Mouse (Mus musculus) ES-E14 (cell line): ENCODE results near the gene Lgals4. TPM values are rescaled to one million over a fixed set of nuclear protein-coding genes. Genes with fewer than 3 reads are reported as not detected.

Experiments used
- DNase-seq: peaks from one replicate; pipeline ENCODE4 v3.0.0-alpha.2; 2013; ENCODE audit warnings: low read depth, low spot score
- H3K27ac ChIP-seq: 2 replicates; pipeline ENCODE4 v1.5.1; 2012; ENCODE audit warnings: low read depth, mild to moderate bottlenecking, low read length, moderate library complexity, mixed read lengths; ENCODE audit not compliant: poor library complexity, insufficient read depth, severe bottlenecking
- H3K36me3 ChIP-seq: 2 replicates; pipeline ENCODE4 v1.6.1; 2012; ENCODE audit warnings: mild to moderate bottlenecking, low read length, moderate library complexity, mixed read lengths; ENCODE audit not compliant: control insufficient read depth, poor library complexity, insufficient read depth, severe bottlenecking
- H3K4me1 ChIP-seq, 2 experiments: fragments of 150-350 bp in 1 of 2; sonication (generic) in 1 of 2; 2 replicates each; pipeline ENCODE4 v1.6.1; 2012; ENCODE audit warnings: low read length in 2 of 2, mild to moderate bottlenecking in 1 of 2, mixed read lengths in 1 of 2; ENCODE audit not compliant: control insufficient read depth in 2 of 2, insufficient read depth in 2 of 2, poor library complexity in 1 of 2
- H3K4me3 ChIP-seq, 2 experiments: fragments of 150-350 bp in 1 of 2; sonication (generic) in 1 of 2; 2 replicates each; pipeline ENCODE4 v1.5.1; 2012; ENCODE audit warnings: low read length in 2 of 2, low read depth in 1 of 2, mild to moderate bottlenecking in 1 of 2, mixed read lengths in 1 of 2; ENCODE audit not compliant: insufficient read depth in 1 of 2, poor library complexity in 1 of 2, severe bottlenecking in 1 of 2
- H3K9ac ChIP-seq: 2 replicates; pipeline ENCODE4 v1.6.1; 2012; ENCODE audit warnings: low read depth, mild to moderate bottlenecking, low read length, mixed read lengths; ENCODE audit not compliant: poor library complexity, insufficient read depth, severe bottlenecking
- H3K9me3 ChIP-seq: fragments of 150-350 bp; sonication (generic); 2 replicates; pipeline ENCODE4 v1.6.1; 2012; ENCODE audit warnings: low read depth, mild to moderate bottlenecking, low read length; ENCODE audit not compliant: control insufficient read depth, insufficient read depth
- CHD2 ChIP-seq: IDR thresholded peaks from 2 replicates; pipeline ENCODE4 v1.6.1; 2014; ENCODE audit warnings: mild to moderate bottlenecking, low read depth, low read length, inconsistent platforms
- HCFC1 ChIP-seq: IDR thresholded peaks from 2 replicates; pipeline ENCODE4 v1.6.1; 2012; ENCODE audit warnings: low read length, inconsistent platforms, borderline replicate concordance; ENCODE audit not compliant: insufficient read depth
- MAFK ChIP-seq: IDR thresholded peaks from 2 replicates; pipeline ENCODE4 v1.6.1; 2014; ENCODE audit warnings: mild to moderate bottlenecking, low read depth, low read length, inconsistent platforms; ENCODE audit not compliant: insufficient read depth
- ZC3H11A ChIP-seq: IDR thresholded peaks from 2 replicates; pipeline ENCODE4 v1.6.1; 2012; ENCODE audit warnings: low read depth, mild to moderate bottlenecking, inconsistent platforms, low read length, borderline replicate concordance
- ZNF384 ChIP-seq: IDR thresholded peaks from 2 replicates; pipeline ENCODE4 v1.6.1; 2012; ENCODE audit warnings: low read depth, low read length, inconsistent platforms
- in situ Hi-C, 2 experiments: fragments of 600-800 bp; cut with MboI; formaldehyde crosslinking; loops; one replicate each; pipeline ENCODE4 v1.15.1; 2025; ENCODE audit warnings: low sequenced_read_pairs in 2 of 2, inconsistent platforms in 1 of 2; ENCODE audit not compliant: unreplicated experiment in 2 of 2
- total RNA-seq: library from RNA; depleted of rRNA; stranded (reverse); fragments of 300-350 nt; gene quantifications from 2 replicates; pipeline ENCODE4 v1.2.3, GENCODE M21; 2012

Gene Lgals4
- total RNA-seq, 1 experiment = 5.5 TPM

- Histone ChIP-seq H3K9me3 (no peaks in the 10 kb centered on the region), H3K4me1 (peaks cover 1 to 16% of the 10 kb centered on the region in 2 experiments; a peak in 2 of 4 replicates), H3K4me3 (peak overlapping the region; percentile 88 to 97), H3K9ac (peak overlapping the region; percentile 97), H3K36me3 (peaks cover 27% of the 10 kb centered on the region), H3K27ac (peak overlapping the region; percentile 98)
- DNase-seq = no peak
- in situ Hi-C loops = no loop called here
- TF ChIP-seq HCFC1 (0 out of 2 replicates have a peak, but pooled peaks have one; percentile 10), MAFK (no peak)
Observed at GRCm38 (mm10) chr7:28809401-28810089, 24.1 kb upstream of the Lgals4 start.

GRCm38 (mm10) chr7:28810107-28811066 lies 23.3 kb upstream of the Lgals4 start:
- DNase-seq = peak; percentile 100
- H3K9me3 ChIP-seq = no peaks in the 10 kb centered on the region
- peak overlapping the region; percentile 100 for H3K9ac ChIP-seq
- peak overlapping the region; percentile 88 to 97 for H3K4me3 ChIP-seq
- H3K27ac ChIP-seq = peak overlapping the region; percentile 99
- in situ Hi-C loops = no loop called here
- TF ChIP-seq ZC3H11A (no peak), MAFK (0 out of 2 replicates have a peak, but pooled peaks have one; percentile 1), CHD2 (peak; percentile 95), ZNF384 (no peak), HCFC1 (peak; percentile 14; the same call in 1 of the 2 replicates)
- peaks cover 1 to 16% of the 10 kb centered on the region in 2 experiments; a peak in 3 of 4 replicates for H3K4me1 ChIP-seq
- peaks cover 35% of the 10 kb centered on the region for H3K36me3 ChIP-seq

DNA sequence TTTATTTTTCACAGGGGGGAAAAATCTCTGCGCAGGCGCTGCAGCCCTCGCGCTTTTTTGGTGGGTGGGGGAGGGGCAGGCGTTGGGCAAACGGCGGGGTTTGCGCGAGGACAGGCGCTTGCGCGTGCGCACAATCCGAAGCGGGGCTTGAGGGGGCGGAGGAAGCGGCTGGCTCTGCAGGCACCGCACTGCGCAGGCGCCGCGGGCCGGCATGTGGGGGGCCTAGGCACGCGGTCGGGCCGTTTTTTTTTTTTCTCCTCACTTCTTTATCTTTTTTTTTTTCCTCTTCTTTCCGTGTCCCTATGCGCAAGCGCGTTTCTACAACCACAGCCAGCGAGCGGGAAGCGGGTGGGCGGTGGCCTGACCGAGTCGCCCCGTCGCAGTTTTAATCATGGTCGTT lies 22.4 kb upstream of the Lgals4 start:
- in situ Hi-C loops = no loop called here
- no peaks in the 10 kb centered on the region for H3K9me3 ChIP-seq
- DNase-seq = peak; percentile 84
- peaks cover 1 to 17% of the 10 kb centered on the region in 2 experiments; a peak in 3 of 4 replicates for H3K4me1 ChIP-seq
- no peak for TF ChIP-seq HCFC1
- peak; percentile 96 for TF ChIP-seq ZNF384
- TF ChIP-seq ZC3H11A = no peak
- peak overlapping the region; percentile 100 for H3K9ac ChIP-seq
- H3K27ac ChIP-seq = peak overlapping the region; percentile 99
- peaks cover 43% of the 10 kb centered on the region for H3K36me3 ChIP-seq
- peak overlapping the region; percentile 74 to 96 for H3K4me3 ChIP-seq

GRCm38 (mm10) chr7:28811640-28812275 lies 21.9 kb upstream of the Lgals4 start:
- in situ Hi-C loops = no loop called here
- peak overlapping the region; percentile 74 to 96 for H3K4me3 ChIP-seq
- H3K9me3 ChIP-seq = no peaks in the 10 kb centered on the region
- H3K4me1 ChIP-seq = peaks cover 1 to 18% of the 10 kb centered on the region in 2 experiments; a peak in 3 of 4 replicates
- peaks cover 48% of the 10 kb centered on the region for H3K36me3 ChIP-seq
- peak overlapping the region; percentile 99 for H3K27ac ChIP-seq
- DNase-seq = no peak
- H3K9ac ChIP-seq = peak overlapping the region; percentile 100
- no peak for TF ChIP-seq ZNF384
- no peak for TF ChIP-seq MAFK
- TF ChIP-seq ZC3H11A = no peak
- TF ChIP-seq HCFC1 = no peak
- TF ChIP-seq CHD2 = no peak
